Mouse (Mus musculus): Measurements from ENCODE around the gene E130114P18Rik. TPM values are rescaled to one million over a fixed set of nuclear protein-coding genes. Genes with fewer than 3 reads are reported as not detected.

Gene E130114P18Rik
- total RNA-seq, 4 experiments from 2014 or later, result 6.7 to 9.3 (median 7.9) TPM

DNA sequence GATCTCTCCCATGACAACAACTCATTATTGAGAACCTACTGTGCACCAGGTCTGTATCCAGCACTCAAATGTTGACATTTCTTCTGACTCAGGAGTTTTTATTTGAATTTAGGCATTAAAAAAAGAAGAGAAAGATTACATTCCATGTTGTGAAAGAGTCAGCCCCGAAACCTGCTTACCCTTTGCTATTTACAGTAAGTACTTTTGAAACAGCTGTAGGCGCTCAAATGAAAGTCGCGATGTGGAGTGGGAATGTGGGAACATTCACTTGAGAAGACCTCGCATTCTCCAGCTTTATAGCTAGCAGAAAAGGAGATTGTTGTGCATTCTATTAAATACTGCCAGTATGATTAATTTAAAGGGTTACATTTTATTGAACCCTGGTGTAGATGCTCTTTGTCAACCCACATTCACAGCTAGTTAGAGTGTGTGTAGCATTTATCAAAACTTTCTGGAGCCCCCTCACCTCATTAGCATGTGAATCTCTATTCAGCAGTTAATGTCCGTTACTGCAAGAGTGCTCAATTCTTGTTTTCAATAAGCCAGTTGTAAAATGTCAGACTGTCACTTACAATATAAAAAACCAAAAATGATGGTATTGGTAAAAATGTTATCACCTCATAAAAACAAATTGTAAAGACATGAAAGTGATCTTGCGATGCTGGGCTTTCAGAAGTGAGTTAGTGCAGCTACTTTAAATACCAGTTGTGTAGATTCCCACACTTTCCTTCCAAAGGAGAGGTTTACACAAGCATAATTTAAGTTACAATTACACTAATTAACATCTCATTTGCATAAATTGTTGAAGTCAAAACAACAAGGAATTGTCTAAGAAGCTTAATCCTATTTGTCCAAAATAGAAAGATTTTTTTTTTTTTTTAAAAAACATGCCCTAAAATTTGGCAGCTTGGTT is 28.3 kb upstream of the E130114P18Rik start:
- no peak for DNase-seq (ENCODE audit: low spot score in 2 of 2)

GRCm38 (mm10) chr4:97805255-97805654 is 27.4 kb upstream of the E130114P18Rik start:
- DNase-seq (ENCODE audit: low spot score in 2 of 2), result no peak

DNA sequence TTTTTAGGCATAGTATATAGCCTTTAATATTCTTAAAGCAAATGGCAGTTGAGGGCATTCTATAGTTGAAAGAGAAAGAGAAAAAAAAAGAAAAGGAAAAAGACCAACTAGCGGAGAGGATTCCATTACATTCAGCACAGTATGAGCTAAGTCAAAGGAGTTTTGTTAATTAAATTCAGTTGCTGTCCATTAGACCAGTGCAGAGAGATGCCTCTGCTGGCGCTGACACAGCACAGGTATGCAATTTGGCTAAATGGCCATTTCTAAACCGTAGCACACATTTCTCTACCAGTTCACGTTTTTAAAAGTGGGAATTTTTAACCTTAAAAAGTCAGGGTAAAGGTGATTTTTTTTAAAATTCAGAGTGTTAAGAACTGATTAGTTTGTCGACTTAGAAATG is 26.8 kb upstream of the E130114P18Rik start:
- no peak for DNase-seq (ENCODE audit: low spot score in 2 of 2)

GRCm38 (mm10) chr4:97803791-97804190 is 25.9 kb upstream of the E130114P18Rik start:
- no peak for DNase-seq (ENCODE audit: low spot score in 2 of 2)

DNA sequence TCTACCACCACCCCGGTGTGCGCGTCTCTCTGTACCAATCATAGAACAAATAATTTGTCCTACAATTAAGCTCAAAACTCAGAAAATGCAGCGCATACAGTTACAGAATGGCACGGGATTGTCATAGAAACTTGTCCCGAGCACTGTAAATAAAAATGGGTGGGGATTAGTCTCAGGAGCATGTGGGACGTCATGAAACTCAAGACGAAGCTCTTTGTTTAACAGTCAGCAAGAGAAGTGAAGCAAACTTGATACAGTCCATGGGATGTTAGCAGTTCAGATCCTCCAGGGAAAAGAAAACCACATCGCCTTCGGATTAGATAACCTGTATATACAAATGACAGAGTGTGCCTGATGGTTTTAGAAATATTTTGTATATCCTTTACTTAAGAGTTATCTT is 18.6 kb upstream of the E130114P18Rik start:
- DNase-seq (ENCODE audit: low spot score in 2 of 2), result no peak

DNA sequence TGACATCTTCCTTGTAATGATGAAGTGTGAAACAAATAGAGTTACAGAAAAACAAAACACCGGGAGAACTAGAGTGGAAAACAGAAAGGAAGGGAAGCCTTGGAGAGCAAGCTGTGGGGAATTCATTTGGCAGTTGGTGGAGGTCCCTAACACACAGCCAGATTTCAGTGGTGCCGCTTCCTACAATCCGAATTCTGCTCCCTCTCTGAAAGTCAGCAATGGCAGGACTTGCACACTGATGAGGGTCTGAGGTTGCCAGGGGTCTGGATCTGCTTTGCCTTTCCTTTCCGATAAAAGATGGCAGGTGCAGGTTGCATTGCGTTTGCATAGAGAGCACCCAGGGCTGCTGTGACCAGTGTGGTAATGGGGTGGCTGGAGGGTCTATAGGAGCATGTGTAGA is 18.1 kb upstream of the E130114P18Rik start:
- no peak for DNase-seq (ENCODE audit: low spot score in 2 of 2)

GRCm38 (mm10) chr4:97794865-97795264 is 17.0 kb upstream of the E130114P18Rik start:
- no peak for DNase-seq (ENCODE audit: low spot score in 2 of 2)

DNA sequence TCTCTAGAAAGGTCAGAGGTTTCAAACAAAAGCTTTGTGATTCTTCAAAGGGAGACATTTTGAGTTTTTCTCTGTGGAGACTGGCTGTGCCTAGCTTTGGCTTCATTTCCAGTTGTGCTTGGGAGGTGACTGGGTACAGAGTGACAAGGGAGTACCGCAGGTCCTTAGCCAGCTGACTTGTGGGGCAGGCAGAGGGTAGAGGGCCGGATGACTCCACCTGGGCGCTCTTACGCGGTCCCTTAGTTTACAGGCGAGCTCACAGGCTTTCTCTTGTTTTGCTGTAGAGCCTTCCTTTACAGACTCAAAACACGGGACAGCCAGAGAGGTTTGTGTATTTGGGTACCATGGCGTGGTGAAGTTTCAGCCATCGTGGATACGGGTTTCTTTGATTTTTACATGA is 16.1 kb upstream of the E130114P18Rik start:
- DNase-seq (ENCODE audit: low spot score in 2 of 2), result no peak

DNA sequence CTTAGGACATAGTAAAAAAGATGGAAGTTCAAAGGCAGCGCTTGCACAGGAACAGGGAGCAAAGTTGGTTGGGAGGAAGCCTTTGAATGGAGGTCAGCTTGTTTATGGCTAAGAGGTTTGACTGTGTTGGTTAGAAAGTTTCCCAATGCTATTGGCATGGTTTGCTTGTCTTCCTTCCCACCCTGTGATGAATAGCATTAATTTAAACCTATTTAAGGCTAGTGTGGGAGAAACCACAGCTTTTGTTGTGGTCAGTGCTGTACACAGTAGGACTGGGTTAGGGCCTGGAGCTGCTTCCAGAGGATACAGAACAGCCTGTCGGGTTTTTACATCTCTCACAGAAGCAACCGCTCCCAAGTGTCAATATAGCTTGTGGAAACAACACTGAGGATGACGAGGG is 10.7 kb upstream of the E130114P18Rik start:
- DNase-seq (ENCODE audit: low spot score in 2 of 2), result no peak

DNA sequence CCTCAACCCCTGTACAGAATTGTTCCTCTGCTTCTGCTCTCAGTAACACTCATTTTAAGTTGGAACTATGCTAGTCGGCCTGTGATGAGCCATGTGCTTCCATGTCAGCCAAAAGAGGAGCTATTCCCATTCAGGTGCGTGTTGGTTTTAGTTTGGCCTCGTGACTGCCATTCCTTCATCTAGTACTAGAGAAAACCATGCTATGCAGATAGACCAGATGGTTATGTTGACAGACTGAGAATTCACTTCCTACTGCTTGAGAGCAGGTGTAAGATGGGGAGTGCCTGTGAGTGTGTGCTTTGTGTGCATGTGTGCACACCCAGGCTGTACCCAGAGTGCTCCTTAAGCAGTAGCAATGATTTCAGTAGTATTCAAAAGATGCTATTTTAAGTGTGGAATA is 9.6 kb upstream of the E130114P18Rik start:
- no peak for DNase-seq (ENCODE audit: low spot score in 2 of 2)

GRCm38 (mm10) chr4:97786571-97786970 is 8.7 kb upstream of the E130114P18Rik start:
- no peak for DNase-seq (ENCODE audit: low spot score in 2 of 2)

- no peak for DNase-seq (ENCODE audit: low spot score in 2 of 2)
Measured at GRCm38 (mm10) chr4:97785547-97786271, 7.8 kb upstream of the E130114P18Rik start.

DNA sequence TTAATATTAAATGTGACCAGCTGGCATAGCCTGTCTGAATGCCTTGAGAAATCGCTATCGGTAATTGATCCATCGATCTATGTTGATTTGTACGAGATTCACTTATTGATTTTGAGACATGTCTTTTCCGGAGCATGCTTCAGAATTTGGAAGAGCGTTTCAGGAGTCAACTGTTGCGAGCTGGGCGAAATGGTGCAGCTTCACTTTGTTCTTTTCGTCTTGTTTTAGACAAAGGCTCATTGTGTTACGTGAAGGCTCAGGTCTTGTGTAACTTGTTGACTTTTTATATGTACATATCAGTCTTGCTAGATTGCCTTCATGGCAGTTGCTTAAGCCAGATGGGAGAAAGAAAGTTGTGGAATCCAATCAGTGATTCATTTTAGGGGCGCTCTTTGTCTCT is 6.4 kb upstream of the E130114P18Rik start:
- no peak for DNase-seq (ENCODE audit: low spot score in 2 of 2)

- DNase-seq (ENCODE audit: low spot score in 2 of 2), result no peak
Measured at GRCm38 (mm10) chr4:97783073-97783879, 5.4 kb upstream of the E130114P18Rik start.

DNA sequence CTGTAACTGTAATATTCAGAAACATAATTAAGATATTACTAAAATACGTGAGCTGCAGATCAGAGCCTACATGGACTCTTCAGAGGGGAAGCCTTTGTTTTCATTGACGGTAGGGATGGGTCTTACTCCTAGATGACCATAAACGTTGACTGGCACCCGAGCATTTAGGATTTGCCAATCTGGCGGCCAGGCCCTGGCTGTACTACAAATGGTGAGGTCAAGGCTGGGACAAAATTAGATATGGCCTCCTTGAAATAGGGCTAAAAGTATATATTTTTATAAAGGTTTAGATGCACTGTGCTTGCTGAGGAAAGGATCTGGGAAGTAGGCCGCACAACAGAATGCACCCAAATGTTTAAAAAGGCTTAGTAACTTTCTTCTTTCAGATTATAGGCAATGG is 4.6 kb upstream of the E130114P18Rik start:
- no peak for DNase-seq (ENCODE audit: low spot score in 2 of 2)

GRCm38 (mm10) chr4:97782069-97782468 is 4.2 kb upstream of the E130114P18Rik start:
- no peak for DNase-seq (ENCODE audit: low spot score in 2 of 2)

- no peak for DNase-seq (ENCODE audit: low spot score in 2 of 2)
Measured at GRCm38 (mm10) chr4:97780666-97781435, 3.0 kb upstream of the E130114P18Rik start.

DNA sequence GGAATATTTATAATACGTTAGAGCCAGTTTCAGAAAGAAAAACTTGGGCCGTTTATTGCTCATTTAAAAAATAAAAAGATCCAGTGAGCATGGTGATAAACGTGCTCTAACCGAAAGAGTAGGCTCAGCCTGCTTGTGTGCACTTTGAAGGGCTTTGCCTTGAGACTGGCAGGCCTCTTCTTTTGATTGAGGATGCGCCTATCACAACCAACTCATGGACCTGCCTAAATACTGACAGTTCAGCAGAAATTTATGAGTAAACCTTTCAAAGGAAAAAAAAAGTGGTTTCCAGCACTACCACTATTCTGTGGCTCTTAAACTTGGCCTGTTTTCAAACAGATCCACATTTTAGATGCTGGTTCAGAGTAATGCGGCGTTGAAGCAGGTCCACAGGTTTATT is 2.1 kb upstream of the E130114P18Rik start:
- DNase-seq (ENCODE audit: low spot score in 2 of 2), result no peak

- no peak for DNase-seq (ENCODE audit: low spot score in 2 of 2)
Measured at GRCm38 (mm10) chr4:97779003-97779930, 1.4 kb upstream of the E130114P18Rik start.

Measured in layer of hippocampus, adult 8-10 months (tissue).